Mouse (Mus musculus): Measurements from ENCODE around the gene Map3k11.
A peak's percentile ranks its signal among the peaks of the same experiment; 100 is the strongest.
"Not testable (repeated sequence)": the region's sequence is repeated elsewhere in the genome, so short reads cannot be mapped to it uniquely, and the experiment has no call there.

Map3k11 gene

DNA sequence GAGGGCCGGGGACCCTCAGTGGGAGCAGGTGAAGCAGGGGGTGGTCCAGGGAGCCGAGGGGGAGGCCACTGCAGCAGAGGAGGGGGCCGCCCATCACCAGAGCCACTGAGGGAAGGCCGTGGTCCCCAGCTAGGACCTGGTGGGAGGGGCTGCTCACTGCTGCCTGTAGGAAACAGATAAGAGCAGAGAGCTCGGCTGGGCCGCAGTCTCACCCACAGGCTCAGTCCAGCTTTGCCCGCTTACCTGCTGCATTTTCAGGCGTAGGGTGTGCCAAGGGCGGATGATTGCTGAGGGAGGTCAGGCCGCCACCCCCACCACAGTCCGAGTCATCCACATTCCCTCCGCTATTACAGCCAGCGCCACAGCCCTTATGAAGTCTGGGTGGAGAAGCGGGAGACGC, 23.1 kb upstream of the Map3k11 start:
- no peak for DNase-seq (ENCODE audit: extremely low spot score, low read depth, low spot score)

DNA sequence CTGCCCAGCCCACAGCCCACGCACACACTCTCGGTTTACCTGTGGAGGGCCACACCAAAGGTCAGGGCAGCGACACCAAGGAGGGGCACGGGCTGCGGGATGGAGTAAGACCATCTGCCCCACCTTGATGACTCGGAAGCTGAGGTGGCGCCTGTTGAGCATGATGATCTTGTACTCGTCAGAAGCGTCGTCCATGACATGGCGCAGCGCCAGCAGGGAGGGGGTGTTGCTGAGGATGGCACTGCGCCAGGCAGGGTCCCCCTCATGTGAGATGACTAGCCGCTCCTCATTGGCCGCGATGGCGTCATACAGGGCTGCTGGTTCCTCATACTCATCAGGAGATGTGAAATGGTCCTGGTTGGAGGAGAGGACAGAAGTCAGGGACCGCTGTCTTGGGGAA, 22.2 kb upstream of the Map3k11 start:
- no peak for DNase-seq (ENCODE audit: extremely low spot score, low read depth, low spot score)

DNA sequence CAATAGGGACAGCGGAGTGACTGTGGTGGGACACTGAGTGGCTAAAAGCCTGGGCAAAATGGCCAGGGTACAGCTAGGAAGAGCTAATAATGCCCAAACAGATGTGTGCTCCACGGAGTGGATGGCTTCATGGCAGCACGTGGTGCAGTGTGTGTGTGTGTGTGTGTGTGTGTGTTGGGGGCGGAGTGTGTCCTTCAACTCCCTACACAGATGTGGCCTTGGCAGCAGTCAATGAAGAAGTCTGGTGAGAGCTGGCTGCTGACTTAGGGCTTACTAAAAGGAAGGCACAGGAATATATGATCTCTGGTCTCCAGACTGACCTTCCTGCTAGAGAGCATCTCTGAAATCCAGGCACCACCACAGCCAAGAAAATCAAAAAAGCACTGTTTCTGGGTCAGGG, 20.2 kb upstream of the Map3k11 start:
- DNase-seq (ENCODE audit: extremely low spot score, low read depth, low spot score): no peak

- no peak for DNase-seq (ENCODE audit: extremely low spot score, low read depth, low spot score)
Observed at GRCm38 (mm10) chr19:5680432-5680831, 8.1 kb upstream of the Map3k11 start.

DNA sequence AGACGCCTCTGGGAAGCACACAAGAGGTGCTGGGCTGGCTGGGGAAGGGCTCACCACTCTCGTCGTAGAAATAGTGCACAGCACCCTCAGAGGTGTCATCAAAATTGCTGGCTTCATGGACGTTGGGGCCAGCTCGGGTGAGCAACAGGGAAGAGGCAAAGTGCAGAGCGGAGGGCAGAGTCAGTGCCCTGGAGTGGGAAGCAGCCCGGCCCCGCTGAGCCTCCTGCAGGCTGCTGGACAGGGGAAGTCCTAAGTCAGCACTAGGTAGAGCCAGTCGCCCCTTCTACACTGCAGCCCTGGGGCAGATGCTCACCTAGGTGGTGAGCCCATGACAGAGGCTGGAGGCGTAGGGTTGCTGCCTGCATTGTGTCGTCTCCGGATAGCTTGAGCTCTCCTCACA, 4.3 kb upstream of the Map3k11 start:
- DNase-seq (ENCODE audit: extremely low spot score, low read depth, low spot score): no peak

- no peak for DNase-seq (ENCODE audit: extremely low spot score, low read depth, low spot score)
Observed at GRCm38 (mm10) chr19:5684985-5685384, 3.6 kb upstream of the Map3k11 start.

- DNase-seq (ENCODE audit: extremely low spot score, low read depth, low spot score): no peak
Observed at GRCm38 (mm10) chr19:5685431-5685830, 3.1 kb upstream of the Map3k11 start.

DNA sequence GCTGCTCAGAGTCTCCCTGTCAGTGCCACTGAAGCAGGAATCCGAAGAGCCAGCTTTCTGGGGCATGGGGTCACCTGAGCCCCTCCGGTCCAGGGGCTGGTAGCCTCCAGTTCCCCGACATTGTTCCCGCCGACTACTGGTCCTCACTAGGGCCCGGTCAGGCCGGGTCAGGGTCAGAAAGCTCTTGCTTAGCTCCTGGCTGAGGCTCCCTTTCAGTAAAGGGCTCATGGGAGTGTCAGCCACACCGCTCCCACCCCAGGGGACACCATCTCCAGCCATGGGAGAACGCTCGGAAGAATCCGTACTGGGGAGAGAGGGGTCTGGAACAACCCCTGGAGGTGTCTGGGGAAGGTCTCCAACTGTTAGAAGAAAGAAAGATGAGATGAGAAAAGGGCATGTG, 2.7 kb upstream of the Map3k11 start:
- DNase-seq (ENCODE audit: extremely low spot score, low read depth, low spot score): no peak

GRCm38 (mm10) chr19:5686437-5686836, 2.1 kb upstream of the Map3k11 start:
- no peak for DNase-seq (ENCODE audit: extremely low spot score, low read depth, low spot score)

- DNase-seq (ENCODE audit: extremely low spot score, low read depth, low spot score): not testable (repeated sequence)
Observed at GRCm38 (mm10) chr19:5686954-5687353, 1.6 kb upstream of the Map3k11 start.

DNA sequence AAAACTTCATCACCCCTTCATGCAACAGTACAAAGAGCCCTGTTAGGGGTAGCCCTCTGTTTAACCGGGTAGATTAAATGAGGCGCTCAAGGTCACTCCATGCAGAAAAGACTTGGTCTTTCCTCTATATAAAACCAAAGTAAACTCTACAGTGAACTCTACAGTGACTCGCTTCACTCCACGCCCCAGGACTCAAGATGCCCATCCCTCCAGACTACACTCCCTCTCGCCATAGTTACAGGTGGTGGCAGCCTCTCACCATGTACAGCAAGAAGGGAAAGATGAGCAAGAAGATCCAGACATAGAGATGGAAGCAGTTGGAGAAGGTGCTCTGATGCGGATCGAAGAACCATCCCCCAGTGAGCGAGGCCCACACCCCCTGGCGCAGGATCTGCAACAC, 804 bp upstream of the Map3k11 start:
- DNase-seq (ENCODE audit: extremely low spot score, low read depth, low spot score): no peak

DNA sequence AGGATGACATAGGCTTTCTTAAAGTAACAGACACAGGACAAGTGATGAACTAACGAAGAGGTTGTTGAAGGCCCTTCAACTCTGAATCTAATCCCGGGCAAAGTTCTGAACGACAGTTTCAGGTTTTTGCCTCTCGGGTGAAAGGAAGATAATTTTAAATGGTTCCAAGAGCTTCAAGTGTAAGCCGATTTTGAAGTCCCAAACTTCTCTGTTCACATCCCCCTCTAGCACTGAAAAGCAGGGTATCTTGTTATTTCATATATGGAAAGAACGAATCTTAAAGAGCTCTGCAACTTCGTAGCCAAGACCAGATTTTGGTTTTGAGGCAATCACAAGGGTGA, 516 bp downstream of the Map3k11 start:
- DNase-seq (ENCODE audit: extremely low spot score, low read depth, low spot score): peak; percentile 16

GRCm38 (mm10) chr19:5689565-5690342, 1.2 kb downstream of the Map3k11 start:
- DNase-seq (ENCODE audit: extremely low spot score, low read depth, low spot score): peak; percentile 26

DNA sequence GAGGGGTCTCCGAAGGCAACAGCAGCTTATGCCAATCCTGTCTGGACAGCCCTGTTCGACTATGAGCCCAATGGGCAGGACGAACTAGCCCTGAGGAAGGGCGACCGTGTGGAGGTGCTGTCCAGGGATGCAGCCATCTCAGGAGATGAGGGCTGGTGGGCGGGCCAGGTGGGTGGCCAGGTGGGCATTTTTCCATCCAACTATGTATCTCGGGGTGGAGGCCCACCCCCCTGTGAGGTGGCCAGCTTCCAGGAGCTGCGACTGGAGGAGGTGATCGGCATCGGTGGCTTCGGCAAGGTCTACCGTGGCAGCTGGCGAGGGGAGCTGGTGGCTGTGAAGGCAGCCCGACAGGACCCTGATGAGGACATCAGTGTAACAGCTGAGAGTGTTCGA, 1.8 kb downstream of the Map3k11 start:
- no peak for DNase-seq (ENCODE audit: extremely low spot score, low read depth, low spot score)

DNA sequence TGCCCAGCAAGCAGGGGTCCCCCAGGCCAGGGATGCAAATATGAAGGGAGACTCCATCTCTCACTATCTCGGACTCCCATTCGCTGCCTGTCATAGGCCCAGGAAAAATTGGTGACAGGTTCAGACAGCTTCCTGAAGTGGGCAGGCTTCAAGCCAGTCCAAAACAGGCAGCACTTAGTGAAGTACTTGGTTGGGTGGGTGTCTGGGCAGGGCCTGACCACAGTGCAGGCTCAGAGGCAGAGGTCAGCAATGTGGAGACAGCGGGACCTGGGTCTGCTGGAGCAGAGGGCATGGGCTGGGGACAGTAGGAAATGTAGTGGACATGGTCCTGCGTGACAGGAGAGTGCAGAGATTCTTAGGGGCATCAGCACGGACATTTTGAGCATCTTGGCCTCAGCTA, 3.1 kb downstream of the Map3k11 start:
- DNase-seq (ENCODE audit: extremely low spot score, low read depth, low spot score): no peak

- DNase-seq (ENCODE audit: extremely low spot score, low read depth, low spot score): no peak
Observed at GRCm38 (mm10) chr19:5692086-5692912, 3.8 kb downstream of the Map3k11 start.

DNA sequence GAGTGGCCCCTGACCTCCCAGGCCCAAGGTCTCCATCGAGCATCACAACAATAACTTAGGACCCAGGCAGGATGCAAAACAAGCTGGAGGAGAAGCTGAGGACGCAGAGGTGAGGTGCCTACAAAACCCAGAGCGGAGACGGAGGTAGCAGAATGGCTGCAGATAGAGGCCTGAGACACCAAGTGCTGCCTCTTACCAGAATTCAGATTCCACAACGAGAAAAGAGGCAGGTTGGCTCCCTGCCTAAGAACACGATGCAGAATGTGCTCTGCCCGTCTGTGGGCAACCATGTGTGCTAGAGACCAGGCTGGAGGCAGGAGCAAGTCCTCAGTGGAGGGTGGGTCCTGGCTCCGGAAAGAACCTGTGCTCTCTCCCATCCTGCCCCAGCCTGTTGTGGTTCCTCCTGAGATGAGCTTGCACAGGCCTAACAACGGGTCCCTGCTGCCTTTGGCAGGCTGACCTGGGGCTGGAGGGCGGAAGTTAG, 4.4 kb downstream of the Map3k11 start:
- DNase-seq (ENCODE audit: extremely low spot score, low read depth, low spot score): no peak

GRCm38 (mm10) chr19:5693801-5694200, 5.3 kb downstream of the Map3k11 start:
- DNase-seq (ENCODE audit: extremely low spot score, low read depth, low spot score): no peak

GRCm38 (mm10) chr19:5695849-5696462, 7.4 kb downstream of the Map3k11 start:
- no peak for DNase-seq (ENCODE audit: extremely low spot score, low read depth, low spot score)

DNA sequence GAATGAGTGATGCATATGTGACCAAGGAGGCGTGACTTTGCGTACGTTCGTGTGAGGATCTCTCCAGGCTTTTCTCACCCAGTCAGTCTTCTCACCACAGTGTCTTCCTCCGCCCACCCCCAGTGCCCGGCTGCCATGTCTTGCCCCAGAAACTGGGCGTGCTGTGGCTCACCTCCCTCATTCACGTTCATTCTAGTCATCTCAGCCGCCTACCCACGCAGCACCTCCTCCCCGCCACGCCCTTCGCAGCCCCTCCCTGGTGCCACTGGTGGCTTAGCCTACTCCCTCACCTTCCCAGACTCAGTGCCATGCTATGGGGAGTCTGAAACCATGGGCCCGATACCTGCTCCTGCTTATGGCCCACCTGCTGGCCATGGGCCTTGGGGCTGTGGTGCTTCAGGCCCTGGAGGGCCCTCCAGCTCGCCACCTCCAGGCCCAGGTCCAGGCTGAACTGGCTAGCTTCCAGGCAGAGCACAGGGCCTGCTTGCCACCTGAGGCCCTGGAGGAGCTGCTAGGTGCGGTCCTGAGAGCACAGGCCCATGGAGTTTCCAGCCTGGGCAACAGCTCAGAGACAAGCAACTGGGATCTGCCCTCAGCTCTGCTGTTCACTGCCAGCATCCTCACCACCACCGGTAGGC, 15.7 kb downstream of the Map3k11 start, which contains the start of gene Kcnk7:
Gene Kcnk7, plus strand, starts transcription at position 205 of the 638 bp plus-strand sequence.
- no peak for DNase-seq (ENCODE audit: extremely low spot score, low read depth, low spot score)

Data from hindlimb bud, embryonic 11.5 days (tissue).